Mouse (Mus musculus): ENCODE data around the gene Ugt1a10. TPM values are rescaled to one million over a fixed set of nuclear protein-coding genes. Genes with fewer than 3 reads are reported as not detected.
"Not testable (repeated sequence)": the region's sequence is repeated elsewhere in the genome, so short reads cannot be mapped to it uniquely, and the experiment has no call there.

Gene Ugt1a10
- polyA plus RNA-seq, 1 experiment from 2014 or later = not detected

GRCm38 (mm10) chr1:88165711-88166110, 110.5 kb downstream of the Ugt1a10 start, which contains the start of gene Ugt1a5:
Gene Ugt1a5 (plus strand): TSS chr1:88166012.
- H3K27ac ChIP-seq = no peak within 1 kb of the TSS
- no peak within 1 kb of the TSS for H3K4me3 ChIP-seq
- H3K36me3 ChIP-seq = no peaks in the 10 kb centered on the region
- H3K27me3 ChIP-seq (replicated peaks) = no peaks in the 10 kb centered on the region
- no peak within 1 kb of the TSS for H3K9ac ChIP-seq
- no peaks in the 10 kb centered on the region for H3K4me1 ChIP-seq
- WGBS = 81% methylated on average over 5 of the region's 5 CpGs
- ATAC-seq (ENCODE audit: low FRiP score, low read depth) = no peak
- H3K9me3 ChIP-seq = no peaks in the 10 kb centered on the region
- no peak within 1 kb of the TSS for H3K4me2 ChIP-seq (replicated peaks)

- WGBS = 91% methylated on average over 5 of the region's 7 CpGs
- not testable (repeated sequence) for ATAC-seq (ENCODE audit: low FRiP score, low read depth); H3K4me1 ChIP-seq; H3K9ac ChIP-seq; H3K4me2 ChIP-seq (replicated peaks); H3K4me3 ChIP-seq; H3K36me3 ChIP-seq; H3K27ac ChIP-seq; H3K27me3 ChIP-seq (replicated peaks); H3K9me3 ChIP-seq
These were observed 117.0 kb downstream of the Ugt1a10 start for GRCm38 (mm10) chr1:88172190-88172589.

- ATAC-seq (ENCODE audit: low FRiP score, low read depth) = no peak
- Histone ChIP-seq H3K27me3 (replicated peaks) (no peaks in the 10 kb centered on the region), H3K36me3 (no peaks in the 10 kb centered on the region), H3K4me2 (replicated peaks) (no peak overlapping the region), H3K4me1 (no peaks in the 10 kb centered on the region), H3K9ac (no peak overlapping the region), H3K27ac (no peak overlapping the region), H3K9me3 (peaks cover 10% of the 10 kb centered on the region; the same call in 1 of the 2 replicates), H3K4me3 (no peak overlapping the region)
- WGBS = 92% methylated on average over 1 of the region's 1 CpGs
These were observed 124.5 kb downstream of the Ugt1a10 start for GRCm38 (mm10) chr1:88179657-88180056.

- Histone ChIP-seq H3K36me3 (no peaks in the 10 kb centered on the region), H3K27me3 (replicated peaks) (no peaks in the 10 kb centered on the region), H3K9me3 (no peaks in the 10 kb centered on the region), H3K27ac (no peak overlapping the region), H3K9ac (no peak overlapping the region), H3K4me1 (no peaks in the 10 kb centered on the region), H3K4me2 (replicated peaks) (no peak overlapping the region), H3K4me3 (no peak overlapping the region)
- WGBS = 90% methylated on average over 5 of the region's 5 CpGs
- no peak for ATAC-seq (ENCODE audit: low FRiP score, low read depth)
These were observed 131.2 kb downstream of the Ugt1a10 start for GRCm38 (mm10) chr1:88186325-88186935.

GRCm38 (mm10) chr1:88192136-88192535, 136.9 kb downstream of the Ugt1a10 start:
- WGBS = 68% methylated on average over 3 of the region's 3 CpGs
- no peaks in the 10 kb centered on the region for H3K9me3 ChIP-seq
- H3K4me3 ChIP-seq = no peak overlapping the region
- H3K4me2 ChIP-seq (replicated peaks) = no peak overlapping the region
- no peak overlapping the region for H3K27ac ChIP-seq
- no peak for ATAC-seq (ENCODE audit: low FRiP score, low read depth)
- H3K4me1 ChIP-seq = no peaks in the 10 kb centered on the region
- H3K9ac ChIP-seq = no peak overlapping the region
- H3K27me3 ChIP-seq (replicated peaks) = no peaks in the 10 kb centered on the region
- no peaks in the 10 kb centered on the region for H3K36me3 ChIP-seq

- no peak overlapping the region for H3K27ac ChIP-seq
- no peak overlapping the region for H3K4me2 ChIP-seq (replicated peaks)
- WGBS = 77% methylated on average over 1 of the region's 1 CpGs
- H3K9me3 ChIP-seq = no peaks in the 10 kb centered on the region
- 0 out of 2 replicates have a peak, but pooled peaks cover 3% of the 10 kb centered on the region for H3K27me3 ChIP-seq (replicated peaks)
- no peak overlapping the region for H3K9ac ChIP-seq
- no peaks in the 10 kb centered on the region for H3K4me1 ChIP-seq
- H3K4me3 ChIP-seq = no peak overlapping the region
- ATAC-seq (ENCODE audit: low FRiP score, low read depth) = no peak
- H3K36me3 ChIP-seq = no peaks in the 10 kb centered on the region
These were observed 140.5 kb downstream of the Ugt1a10 start for GRCm38 (mm10) chr1:88195687-88196086.

- Histone ChIP-seq H3K9me3 (no peaks in the 10 kb centered on the region), H3K9ac (no peak overlapping the region), H3K36me3 (no peaks in the 10 kb centered on the region), H3K4me3 (no peak overlapping the region), H3K27me3 (replicated peaks) (0 out of 2 replicates have a peak, but pooled peaks cover 3% of the 10 kb centered on the region), H3K4me2 (replicated peaks) (no peak overlapping the region), H3K27ac (no peak overlapping the region), H3K4me1 (no peaks in the 10 kb centered on the region)
- ATAC-seq (ENCODE audit: low FRiP score, low read depth) = no peak
- 77% methylated on average over 3 of the region's 3 CpGs for WGBS
These were observed 142.3 kb downstream of the Ugt1a10 start for GRCm38 (mm10) chr1:88197443-88197842.

GRCm38 (mm10) chr1:88199996-88200395, 144.8 kb downstream of the Ugt1a10 start:
- Histone ChIP-seq H3K4me1 (no peaks in the 10 kb centered on the region), H3K9me3 (no peaks in the 10 kb centered on the region), H3K27me3 (replicated peaks) (0 out of 2 replicates have a peak, but pooled peaks cover 3% of the 10 kb centered on the region), H3K9ac (no peak overlapping the region), H3K4me2 (replicated peaks) (no peak overlapping the region), H3K27ac (no peak overlapping the region), H3K4me3 (no peak overlapping the region), H3K36me3 (no peaks in the 10 kb centered on the region)
- ATAC-seq (ENCODE audit: low FRiP score, low read depth) = no peak
- 82% methylated on average over 2 of the region's 2 CpGs for WGBS

GRCm38 (mm10) chr1:88200456-88200855, 145.3 kb downstream of the Ugt1a10 start, which contains the start of gene Ugt1a2:
Gene Ugt1a2 (plus strand): TSS chr1:88200601.
- Histone ChIP-seq H3K9me3 (no peaks in the 10 kb centered on the region), H3K27me3 (replicated peaks) (0 out of 2 replicates have a peak, but pooled peaks cover 3% of the 10 kb centered on the region), H3K4me2 (replicated peaks) (no peak within 1 kb of the TSS), H3K4me3 (no peak within 1 kb of the TSS), H3K9ac (no peak within 1 kb of the TSS), H3K36me3 (no peaks in the 10 kb centered on the region), H3K4me1 (peaks cover 4% of the 10 kb centered on the region; the same call in 1 of the 2 replicates), H3K27ac (no peak within 1 kb of the TSS)
- ATAC-seq (ENCODE audit: low FRiP score, low read depth) = no peak
- WGBS = 84% methylated on average over 7 of the region's 7 CpGs

GRCm38 (mm10) chr1:88205294-88205922, 150.2 kb downstream of the Ugt1a10 start, which contains the start of gene Dnajb3:
Gene Dnajb3 (minus strand): TSS chr1:88205782.
- Histone ChIP-seq H3K27me3 (replicated peaks) (0 out of 2 replicates have a peak, but pooled peaks cover 3% of the 10 kb centered on the region), H3K27ac (no peak within 1 kb of the TSS), H3K4me2 (replicated peaks) (peak within 1 kb of the TSS; percentile 79), H3K9ac (peak within 1 kb of the TSS; percentile 76), H3K9me3 (no peaks in the 10 kb centered on the region), H3K4me1 (peaks cover 5% of the 10 kb centered on the region; the same call in 1 of the 2 replicates), H3K4me3 (peak within 1 kb of the TSS; percentile 47), H3K36me3 (no peaks in the 10 kb centered on the region)
- peak; percentile 99 for ATAC-seq (ENCODE audit: low FRiP score, low read depth)
- WGBS = 5% methylated on average over 62 of the region's 62 CpGs

GRCm38 (mm10) chr1:88206843-88207479, 151.8 kb downstream of the Ugt1a10 start:
- no peaks in the 10 kb centered on the region for H3K36me3 ChIP-seq
- H3K4me1 ChIP-seq = peaks cover 5% of the 10 kb centered on the region; the same call in 1 of the 2 replicates
- no peak overlapping the region for H3K9ac ChIP-seq
- H3K4me3 ChIP-seq = no peak overlapping the region
- no peak overlapping the region for H3K27ac ChIP-seq
- no peak for ATAC-seq (ENCODE audit: low FRiP score, low read depth)
- H3K4me2 ChIP-seq (replicated peaks) = no peak overlapping the region
- H3K27me3 ChIP-seq (replicated peaks) = no peaks in the 10 kb centered on the region
- 76% methylated on average over 2 of the region's 2 CpGs for WGBS
- peaks cover 7% of the 10 kb centered on the region for H3K9me3 ChIP-seq

GRCm38 (mm10) chr1:88211812-88212211, 156.6 kb downstream of the Ugt1a10 start, which contains the start of gene Ugt1a1:
Gene Ugt1a1 (plus strand): TSS chr1:88211959.
- WGBS = 69% methylated on average over 8 of the region's 8 CpGs
- ATAC-seq (ENCODE audit: low FRiP score, low read depth) = no peak
- H3K27ac ChIP-seq = no peak within 1 kb of the TSS

More at GRCm38 (mm10) chr1:88211812-88212211, 156.6 kb downstream of the Ugt1a10 start, which contains the start of gene Ugt1a1:
- no peak within 1 kb of the TSS for H3K9ac ChIP-seq
- no peak within 1 kb of the TSS for H3K4me2 ChIP-seq (replicated peaks)
- H3K4me1 ChIP-seq = no peaks in the 10 kb centered on the region
- peaks cover 51% of the 10 kb centered on the region for H3K9me3 ChIP-seq
- no peaks in the 10 kb centered on the region for H3K27me3 ChIP-seq (replicated peaks)
- H3K4me3 ChIP-seq = no peak within 1 kb of the TSS
- H3K36me3 ChIP-seq = no peaks in the 10 kb centered on the region

Data from neural tube, embryonic 12.5 days (tissue).